Mouse (Mus musculus) lung, adult 10 weeks (tissue): ENCODE results near the gene Gm20825. TPM values are rescaled to one million over a fixed set of nuclear protein-coding genes. Genes with fewer than 3 reads are reported as not detected.

ENCODE experiments used
- polyA plus RNA-seq: library from polyadenylated mRNA; stranded (reverse); fragments of 350-450 nt; fragmentation: Illumina TruSeq; extraction: RNeasy Lipid Tissue Mini Kit (QIAGEN cat#74804); gene quantifications from one replicate; pipeline ENCODE4 v1.2.3, GENCODE M21; 2014; ENCODE audit warnings: low read depth, low replicate concordance; ENCODE audit not compliant: insufficient read depth

Gm20825 gene
- polyA plus RNA-seq, result not detected

DNA sequence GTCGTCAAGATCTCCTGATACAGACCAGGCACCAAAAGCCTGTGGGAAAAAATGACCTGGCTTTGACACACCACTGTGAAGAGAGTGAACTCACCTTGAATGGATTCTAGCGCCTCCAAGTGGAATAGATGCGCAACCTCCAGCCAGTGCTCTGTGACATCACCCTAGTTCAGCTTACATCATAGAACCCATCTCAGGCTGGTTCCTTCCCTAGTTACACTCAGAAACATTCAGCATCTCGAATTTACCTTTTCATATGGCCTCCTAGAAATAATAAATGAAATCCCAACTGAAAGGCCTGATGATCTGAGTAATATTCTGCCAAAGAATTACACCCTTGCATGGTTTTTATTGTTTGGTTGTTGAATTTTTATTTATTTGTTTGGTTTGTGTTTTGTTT lies at the start of gene Gm20825:
Gene Gm20825, minus strand, starts transcription at position 101 of the 400 bp plus-strand sequence.

Other genes with a start within 250 kb of the Gm20825 start
- not detected for gene Gm29049, start 74.3 kb downstream of the Gm20825 start, polyA plus RNA-seq
- gene Gm20824, start 186.4 kb upstream of the Gm20825 start, polyA plus RNA-seq, result not detected